Mouse (Mus musculus) urinary bladder, postnatal 10 days (tissue): ENCODE results near the gene Nbea.

ENCODE experiments used
- DNase-seq: peaks from one replicate; pipeline ENCODE4 v3.0.0; 2022; ENCODE audit warnings: low spot score

The Nbea gene

DNA sequence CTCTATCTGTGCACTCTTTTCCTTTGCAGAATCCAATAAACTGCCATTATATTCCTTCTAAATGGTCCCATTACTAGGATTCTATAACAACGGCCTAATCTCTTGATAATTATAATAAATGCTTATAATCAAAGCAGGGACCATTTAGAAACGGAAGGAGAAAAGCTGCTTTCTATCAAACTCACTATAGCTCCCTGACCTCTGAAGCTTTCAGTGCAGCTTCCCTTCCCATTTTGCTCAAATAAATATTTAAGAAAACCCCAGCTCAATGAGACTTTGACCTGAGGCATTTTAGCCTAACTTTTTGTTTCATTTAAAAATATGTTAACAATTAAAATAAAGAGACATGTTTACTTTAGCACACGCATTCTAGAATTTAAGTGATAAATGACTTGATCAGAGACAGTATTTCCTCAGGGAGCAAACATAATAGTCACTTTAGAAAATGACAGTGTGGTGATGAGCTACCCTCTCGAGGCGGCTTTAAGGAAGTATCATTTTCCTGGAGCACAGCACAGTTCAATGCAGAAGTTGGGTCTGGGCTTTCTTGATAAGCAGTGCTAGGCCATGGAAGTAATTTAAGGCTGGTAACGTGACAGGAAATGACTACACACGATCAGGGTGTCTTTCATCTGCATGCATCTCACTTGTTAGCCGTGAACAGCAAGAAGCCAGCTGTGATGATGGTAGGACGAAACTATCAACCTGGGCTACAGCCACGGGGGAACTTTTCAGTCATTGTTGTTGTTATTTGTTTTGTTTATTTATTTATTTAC is 354.8 kb downstream of the Nbea start:
- DNase-seq, result no peak

GRCm38 (mm10) chr3:55824864-55825263 is 358.6 kb downstream of the Nbea start:
- DNase-seq, result no peak

DNA sequence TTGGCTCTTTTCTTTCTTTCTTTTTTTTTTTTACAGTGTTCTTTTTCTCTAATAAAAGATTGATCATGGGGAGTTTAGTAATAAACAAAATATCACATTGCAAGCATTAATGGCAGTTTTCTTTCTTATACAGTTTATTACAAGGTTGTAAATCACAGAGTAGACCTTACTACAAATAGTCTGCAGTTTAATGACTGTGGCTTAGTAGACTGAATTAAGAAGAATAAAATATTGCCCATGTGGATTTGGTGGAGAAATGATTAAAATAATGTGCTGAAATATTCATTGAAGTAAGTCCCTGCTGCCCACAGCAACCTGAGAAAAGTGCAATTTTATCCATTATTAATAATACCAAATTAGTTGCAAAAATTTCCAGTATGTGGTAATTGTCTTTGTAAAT is 363.9 kb downstream of the Nbea start:
- DNase-seq, result no peak

GRCm38 (mm10) chr3:55818082-55818481 is 365.4 kb downstream of the Nbea start:
- no peak for DNase-seq

GRCm38 (mm10) chr3:55816638-55817375 is 366.7 kb downstream of the Nbea start:
- no peak for DNase-seq

- DNase-seq, result no peak
Observed at GRCm38 (mm10) chr3:55816096-55816495, 367.4 kb downstream of the Nbea start.

- DNase-seq, result no peak
Observed at GRCm38 (mm10) chr3:55814993-55815625, 368.4 kb downstream of the Nbea start.

DNA sequence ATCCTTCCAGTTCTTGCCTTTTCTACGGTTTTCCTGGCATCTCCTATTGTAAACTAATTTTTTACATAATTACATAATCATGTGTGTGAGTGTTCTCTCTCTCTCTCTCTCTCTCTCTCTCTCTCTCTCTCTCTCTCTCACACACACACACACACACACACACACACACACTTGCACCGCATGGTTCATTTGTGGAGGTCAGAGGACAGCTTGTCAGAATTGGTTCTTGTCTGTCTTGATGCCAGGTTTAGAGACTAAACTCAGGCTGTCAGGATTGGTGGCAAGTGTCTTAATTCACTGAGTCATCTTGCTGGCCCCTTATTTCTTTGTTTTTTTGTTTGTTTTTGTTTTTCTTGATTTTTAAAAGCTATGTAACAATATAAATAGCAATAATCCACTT is 388.7 kb downstream of the Nbea start:
- no peak for DNase-seq

DNA sequence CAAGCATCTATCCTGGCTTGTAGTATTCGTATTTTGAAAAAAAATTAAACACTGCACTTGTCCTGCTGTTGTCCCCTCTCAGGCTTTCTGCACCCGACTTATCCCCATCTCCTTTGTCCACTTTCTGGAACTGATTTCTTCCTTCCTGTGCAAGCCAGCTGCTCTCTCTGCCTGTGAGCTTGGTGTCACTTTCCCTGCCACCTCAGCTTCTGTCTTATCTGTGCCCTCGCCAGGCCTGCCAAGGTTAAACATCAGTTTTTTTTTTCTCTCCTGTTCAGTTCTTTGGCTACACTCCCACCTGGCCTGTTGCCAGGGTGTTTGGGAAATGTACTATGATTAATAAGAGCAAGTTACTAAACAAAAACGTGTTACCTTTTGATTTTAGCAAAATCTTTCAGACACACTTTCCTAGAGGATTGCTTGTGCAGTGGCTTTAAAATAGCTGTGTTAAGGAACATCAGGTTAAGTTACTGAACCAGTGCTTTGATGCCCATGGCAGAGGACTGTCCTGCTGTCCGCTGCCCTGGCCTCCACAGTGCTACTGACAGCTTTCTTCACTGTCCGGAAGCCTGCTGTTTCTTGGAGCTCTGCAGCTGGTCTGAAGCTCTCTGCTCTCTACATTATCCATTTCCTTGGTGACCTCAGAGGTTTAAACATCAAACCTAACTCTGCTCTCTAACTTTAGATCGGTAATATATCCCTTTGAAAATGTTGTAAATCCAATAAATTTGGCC is 389.5 kb downstream of the Nbea start:
- DNase-seq, result no peak

DNA sequence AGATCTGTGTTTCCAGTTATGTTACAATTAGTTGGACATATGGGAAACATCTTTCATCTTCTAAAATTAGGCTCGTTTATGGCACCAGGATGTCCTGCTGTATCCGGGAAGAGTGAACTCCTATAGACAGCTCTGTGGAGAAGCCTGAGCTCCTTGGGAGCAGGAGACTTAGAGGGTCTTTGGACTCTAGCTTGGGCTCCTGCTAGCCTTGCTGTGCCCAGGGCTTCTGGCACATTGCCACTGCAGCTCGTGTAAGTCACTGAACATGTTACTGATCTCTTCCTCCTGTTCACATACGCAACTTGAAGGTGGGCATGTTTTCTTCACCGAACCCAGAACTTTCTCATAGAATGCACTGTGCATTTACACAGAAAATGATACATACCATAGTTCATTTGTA is 391.2 kb downstream of the Nbea start:
- DNase-seq, result no peak

DNA sequence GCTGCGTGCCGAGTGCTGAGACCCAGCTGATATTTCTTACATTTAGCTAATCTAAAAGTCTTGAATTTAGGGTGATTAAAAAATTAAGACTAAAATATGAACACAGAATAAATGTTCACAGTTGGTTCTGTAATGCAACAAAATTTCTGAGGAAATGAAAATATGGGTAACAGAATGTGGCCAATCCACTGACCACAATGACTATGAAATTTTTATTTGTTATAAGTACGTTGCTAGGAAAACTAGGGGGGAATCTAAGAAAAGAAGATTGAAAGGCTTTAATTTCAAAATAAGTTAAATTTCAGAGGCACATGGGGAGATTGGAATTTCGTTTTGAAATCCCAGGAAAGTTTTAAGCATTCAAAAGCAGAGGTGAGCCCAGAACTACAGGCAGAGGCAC is 392.9 kb downstream of the Nbea start:
- DNase-seq, result no peak

GRCm38 (mm10) chr3:55789856-55790255 is 393.6 kb downstream of the Nbea start:
- no peak for DNase-seq

GRCm38 (mm10) chr3:55788621-55789201 is 394.8 kb downstream of the Nbea start:
- no peak for DNase-seq

DNA sequence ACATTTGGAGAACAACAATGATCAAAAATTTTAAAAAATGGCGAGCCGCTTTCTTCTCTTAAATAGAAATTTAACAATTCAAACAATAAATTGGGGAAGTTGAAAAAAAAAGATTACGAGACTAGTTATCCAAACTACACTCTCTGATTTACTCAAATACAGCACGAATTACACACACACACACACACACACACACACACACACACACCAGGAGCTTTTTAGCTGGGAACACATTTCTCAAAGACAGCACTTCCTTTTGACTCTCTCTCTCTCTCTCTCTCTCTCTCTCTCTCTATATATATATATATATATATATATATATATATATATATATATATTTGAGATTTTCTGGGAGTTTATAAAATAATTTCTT is 395.3 kb downstream of the Nbea start:
- no peak for DNase-seq

GRCm38 (mm10) chr3:55787487-55788213 is 395.9 kb downstream of the Nbea start:
- peak; percentile 13 for DNase-seq

DNA sequence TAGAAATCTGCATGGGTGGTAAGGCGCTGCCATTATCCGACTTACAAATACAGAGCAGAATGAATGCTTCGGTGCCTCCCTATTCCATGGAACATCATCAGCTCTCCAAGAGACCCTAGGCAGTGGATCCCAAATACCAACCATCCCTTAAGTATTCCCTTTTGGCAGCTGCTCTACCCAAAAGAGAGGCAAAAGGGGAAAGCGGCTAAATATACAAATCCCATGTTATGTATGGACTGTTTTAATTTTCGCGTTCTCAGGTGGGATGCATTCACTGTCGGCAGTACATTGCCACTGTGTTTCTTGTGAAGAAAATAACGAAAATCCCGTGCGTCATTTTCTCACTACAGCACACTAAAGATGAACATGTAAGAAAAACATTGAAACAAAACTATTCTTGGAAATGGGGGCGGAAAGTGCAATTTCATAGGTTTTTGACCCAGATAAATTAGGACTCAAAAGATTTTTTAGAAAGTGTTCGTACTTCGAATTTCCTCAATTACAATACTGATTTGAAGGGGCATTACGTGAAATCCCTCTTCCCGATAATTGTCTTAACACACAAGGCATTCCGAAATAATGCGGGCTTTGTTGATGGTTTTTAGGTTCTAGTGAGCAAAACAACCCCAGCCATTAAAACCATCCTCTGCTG is 396.5 kb downstream of the Nbea start:
- DNase-seq, result no peak

GRCm38 (mm10) chr3:55785981-55786725 is 397.3 kb downstream of the Nbea start:
- DNase-seq, result no peak

DNA sequence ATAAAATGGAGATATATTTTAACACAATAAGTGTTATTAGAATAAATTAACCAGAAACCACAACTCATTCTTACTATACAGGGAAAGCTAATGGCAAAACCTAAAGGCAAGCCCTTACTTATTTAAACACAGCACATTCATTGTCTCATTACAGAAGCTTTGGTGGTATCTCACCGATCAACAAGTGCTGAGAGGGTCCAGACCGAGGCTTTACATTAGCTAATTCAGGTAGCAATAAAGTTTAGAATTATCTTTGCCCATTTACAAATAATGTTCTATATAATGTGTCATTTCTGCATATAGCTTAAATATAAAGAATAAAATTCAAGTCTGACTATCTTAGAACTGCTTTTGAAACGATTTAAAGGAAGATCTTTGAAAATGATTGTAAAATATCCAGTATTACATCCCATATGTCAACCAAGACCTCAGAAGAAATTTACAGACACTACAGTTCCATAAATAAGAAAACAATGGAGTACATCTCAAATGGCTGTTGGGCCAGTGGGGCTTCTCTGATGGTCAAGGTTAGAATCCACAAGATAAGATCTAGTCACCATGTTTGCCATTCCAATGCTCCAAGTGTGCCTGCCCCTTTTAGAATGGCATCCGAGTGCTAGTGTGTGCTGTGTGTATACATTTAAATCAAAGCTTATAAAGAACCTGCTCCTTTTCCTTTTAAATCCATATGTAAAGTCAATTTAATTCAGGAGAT is 398.1 kb downstream of the Nbea start:
- DNase-seq, result no peak

- no peak for DNase-seq
Observed at GRCm38 (mm10) chr3:55784101-55784500, 399.4 kb downstream of the Nbea start.
